Mouse (Mus musculus) frontal cortex, adult (tissue): ENCODE measurements around the gene B130006D01Rik.

Source experiments
- ATAC-seq: cut with Nextera tagmentation; 2 replicates; pipeline ENCODE4 v1.9.2; 2017; ENCODE audit warnings: mild to moderate bottlenecking, moderate library complexity, mixed read lengths; ENCODE audit not compliant: low TSS enrichment

B130006D01Rik gene

GRCm38 (mm10) chr11:95770720-95771364 is 47.5 kb downstream of the B130006D01Rik start:
- ATAC-seq, result no peak

- no peak for ATAC-seq
Observed at GRCm38 (mm10) chr11:95771665-95772064, 48.3 kb downstream of the B130006D01Rik start.

- no peak for ATAC-seq
Observed at GRCm38 (mm10) chr11:95773264-95773663, 49.9 kb downstream of the B130006D01Rik start.
